Mouse (Mus musculus): ENCODE measurements around the gene Pdcd11. TPM values are rescaled to one million over a fixed set of nuclear protein-coding genes. Genes with fewer than 3 reads are reported as not detected.
A peak's percentile ranks its signal among the peaks of the same experiment; 100 is the strongest.
"Not testable (repeated sequence)": the region's sequence is repeated elsewhere in the genome, so short reads cannot be mapped to it uniquely, and the experiment has no call there.

Gene Pdcd11
- total and polyA plus RNA-seq, 2 experiments from 2014 or later: 4.0 to 7.7 TPM

DNA sequence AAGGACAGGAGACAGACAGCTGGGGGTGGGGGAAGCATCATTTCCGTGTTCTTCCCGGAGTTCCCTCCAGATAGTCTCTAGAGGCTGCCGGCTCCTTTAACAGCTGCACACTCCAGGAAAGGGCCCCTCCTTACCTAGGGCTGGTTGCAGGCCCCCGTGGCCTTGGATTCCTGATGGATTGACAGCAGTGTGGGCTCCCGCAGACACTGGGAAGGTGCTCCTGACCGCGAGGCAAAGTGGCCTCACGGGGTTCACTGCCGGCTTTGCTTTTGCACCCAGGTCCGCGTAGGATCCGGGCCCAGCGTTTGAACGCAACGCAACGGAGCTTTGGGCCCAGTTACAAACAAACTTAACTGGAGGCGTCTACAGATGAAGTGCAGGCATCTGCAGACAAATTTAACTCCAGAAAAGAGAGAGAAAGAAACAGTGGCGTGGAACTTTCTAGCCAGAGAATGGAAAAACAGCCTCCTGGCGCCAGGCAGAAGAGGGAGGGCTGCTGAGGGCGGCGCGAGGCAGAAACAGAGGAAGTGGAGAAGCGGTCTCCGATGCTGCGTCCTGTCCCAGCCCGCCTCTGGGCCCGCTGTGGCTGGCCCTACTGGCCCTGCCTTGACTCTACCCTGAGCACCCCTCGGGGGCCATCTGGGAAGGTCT lies 47.3 kb downstream of the Pdcd11 start, which contains the start of gene Calhm2:
Gene Calhm2, minus strand, starts transcription at position 524 of the 651 bp plus-strand sequence.
- peak within 1 kb of the TSS; percentile 67 for H3K4me2 ChIP-seq (ENCODE audit: low read depth, low read length)
- H3K4me1 ChIP-seq (ENCODE audit: control insufficient read depth, insufficient read depth): peaks cover 14% of the 10 kb centered on the region
- 0 out of 2 replicates have a peak, but pooled peaks cover 7% of the 10 kb centered on the region for H3K27me3 ChIP-seq (ENCODE audit: control insufficient read depth, insufficient read depth, low read length)
- peaks cover 12% of the 10 kb centered on the region for H3K36me3 ChIP-seq (replicated peaks; ENCODE audit: control insufficient read depth, insufficient read depth, low read length)
- H3K27ac ChIP-seq (ENCODE audit: low read depth): peak within 1 kb of the TSS; percentile 78
- TF ChIP-seq CTCF (IDR thresholded peaks at IDR 0.05; ENCODE audit: low read depth): no peak
- TF ChIP-seq EP300 (IDR thresholded peaks at IDR 0.05; ENCODE audit: low read depth): no peak
- peak within 1 kb of the TSS; percentile 44 for H3K4me3 ChIP-seq (ENCODE audit: low read depth, low read length)
- peak; percentile 78 for ATAC-seq (ENCODE audit: insufficient read depth, low read depth)
- 4% methylated on average over 28 of the region's 28 CpGs for WGBS
- peak within 1 kb of the TSS; percentile 55 for H3K9ac ChIP-seq (replicated peaks; ENCODE audit: low read depth, low read length)
- H3K9me3 ChIP-seq (replicated peaks; ENCODE audit: control insufficient read depth, low read length): no peaks in the 10 kb centered on the region
- peak; percentile 74 for DNase-seq (ENCODE audit: low spot score)

GRCm38 (mm10) chr19:47139611-47140010 lies 49.0 kb downstream of the Pdcd11 start:
- WGBS: 41% methylated on average over 7 of the region's 7 CpGs
- peaks cover 14% of the 10 kb centered on the region for H3K4me1 ChIP-seq (ENCODE audit: control insufficient read depth, insufficient read depth)
- not testable (repeated sequence) for H3K9me3 ChIP-seq (replicated peaks; ENCODE audit: control insufficient read depth, low read length); ATAC-seq (ENCODE audit: insufficient read depth, low read depth); H3K4me3 ChIP-seq (ENCODE audit: low read depth, low read length); DNase-seq (ENCODE audit: low spot score); H3K27me3 ChIP-seq (ENCODE audit: control insufficient read depth, insufficient read depth, low read length); H3K27ac ChIP-seq (ENCODE audit: low read depth); H3K4me2 ChIP-seq (ENCODE audit: low read depth, low read length); H3K36me3 ChIP-seq (replicated peaks; ENCODE audit: control insufficient read depth, insufficient read depth, low read length); H3K9ac ChIP-seq (replicated peaks; ENCODE audit: low read depth, low read length)

DNA sequence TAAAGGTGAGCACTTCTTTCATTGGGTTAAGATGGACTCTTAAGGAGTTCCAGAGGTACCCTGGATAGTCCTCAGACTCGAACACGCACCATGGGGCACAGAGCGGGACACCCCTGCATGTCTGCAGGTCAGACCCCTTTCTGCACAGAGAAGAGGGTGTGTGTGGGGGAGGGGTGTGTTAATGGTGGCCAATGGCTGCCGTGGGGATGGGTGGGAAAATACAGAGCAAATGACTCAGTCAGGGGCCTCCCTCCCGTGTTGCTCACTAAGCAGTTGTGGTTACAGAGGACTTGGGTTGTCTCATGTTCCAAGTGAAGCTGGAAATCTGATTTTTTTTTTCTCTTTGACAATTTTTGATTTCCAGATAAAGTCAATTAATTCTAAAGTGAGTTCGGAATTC lies 51.9 kb downstream of the Pdcd11 start:
- TF ChIP-seq EP300 (IDR thresholded peaks at IDR 0.05; ENCODE audit: low read depth) (no peak), CTCF (IDR thresholded peaks at IDR 0.05; ENCODE audit: low read depth) (no peak)
- Histone ChIP-seq H3K36me3 (replicated peaks; ENCODE audit: control insufficient read depth, insufficient read depth, low read length) (no peaks in the 10 kb centered on the region), H3K27ac (ENCODE audit: low read depth) (no peak overlapping the region), H3K9ac (replicated peaks; ENCODE audit: low read depth, low read length) (no peak overlapping the region), H3K4me1 (ENCODE audit: control insufficient read depth, insufficient read depth) (peaks cover 10% of the 10 kb centered on the region), H3K27me3 (ENCODE audit: control insufficient read depth, insufficient read depth, low read length) (0 out of 2 replicates have a peak, but pooled peaks cover 7% of the 10 kb centered on the region), H3K9me3 (replicated peaks; ENCODE audit: control insufficient read depth, low read length) (no peaks in the 10 kb centered on the region), H3K4me3 (ENCODE audit: low read depth, low read length) (no peak overlapping the region), H3K4me2 (ENCODE audit: low read depth, low read length) (no peak overlapping the region)
- 71% methylated on average over 6 of the region's 6 CpGs for WGBS
- DNase-seq (ENCODE audit: low spot score) (no peak), ATAC-seq (ENCODE audit: insufficient read depth, low read depth) (no peak)

GRCm38 (mm10) chr19:47144154-47144553 lies 53.6 kb downstream of the Pdcd11 start, which contains the start of gene Calhm1:
Gene Calhm1, minus strand, starts transcription at chr19:47144254.
- no peak within 1 kb of the TSS for H3K27ac ChIP-seq (ENCODE audit: low read depth)
- WGBS: 88% methylated on average over 6 of the region's 6 CpGs
- no peak within 1 kb of the TSS for H3K4me3 ChIP-seq (ENCODE audit: low read depth, low read length)
- H3K9ac ChIP-seq (replicated peaks; ENCODE audit: low read depth, low read length): no peak within 1 kb of the TSS
- H3K4me1 ChIP-seq (ENCODE audit: control insufficient read depth, insufficient read depth): no peaks in the 10 kb centered on the region
- 0 out of 2 replicates have a peak, but pooled peaks cover under 1% of the 10 kb centered on the region for H3K27me3 ChIP-seq (ENCODE audit: control insufficient read depth, insufficient read depth, low read length)
- ATAC-seq (ENCODE audit: insufficient read depth, low read depth): no peak
- no peak for TF ChIP-seq CTCF (IDR thresholded peaks at IDR 0.05; ENCODE audit: low read depth)
- H3K9me3 ChIP-seq (replicated peaks; ENCODE audit: control insufficient read depth, low read length): no peaks in the 10 kb centered on the region
- DNase-seq (ENCODE audit: low spot score): no peak
- H3K36me3 ChIP-seq (replicated peaks; ENCODE audit: control insufficient read depth, insufficient read depth, low read length): no peaks in the 10 kb centered on the region
- no peak within 1 kb of the TSS for H3K4me2 ChIP-seq (ENCODE audit: low read depth, low read length)

DNA sequence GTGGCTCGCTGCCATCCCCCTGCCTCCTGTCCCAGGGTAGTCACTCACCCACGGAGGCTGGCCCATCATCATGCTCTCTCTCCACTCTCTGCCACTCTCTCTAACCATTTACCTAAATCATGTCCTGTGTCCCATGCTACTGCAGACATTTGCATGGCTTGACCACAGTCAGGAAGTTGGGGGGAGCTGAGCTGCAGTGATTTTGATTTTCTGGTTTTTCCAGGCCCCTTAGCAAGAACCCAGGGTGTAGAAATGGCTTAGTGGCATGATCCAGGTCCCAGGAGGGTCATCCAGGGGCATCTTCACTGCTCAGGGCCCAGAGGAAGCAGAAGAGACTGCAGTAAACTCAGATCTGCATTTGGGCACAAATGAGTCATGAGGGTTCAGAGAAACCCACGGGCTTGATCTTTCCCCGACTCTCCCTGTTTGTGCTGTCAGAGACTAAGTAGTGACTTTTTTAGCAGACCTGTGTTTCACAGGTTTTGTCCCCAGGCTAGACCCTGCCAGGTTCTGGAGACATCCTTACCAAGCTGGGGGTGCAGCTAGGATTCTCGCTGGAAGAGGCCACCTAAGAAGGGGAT lies 57.8 kb downstream of the Pdcd11 start:
- Histone ChIP-seq H3K9ac (replicated peaks; ENCODE audit: low read depth, low read length) (no peak overlapping the region), H3K4me2 (ENCODE audit: low read depth, low read length) (no peak overlapping the region), H3K4me1 (ENCODE audit: control insufficient read depth, insufficient read depth) (peaks cover 13% of the 10 kb centered on the region; the same call in 1 of the 2 replicates), H3K36me3 (replicated peaks; ENCODE audit: control insufficient read depth, insufficient read depth, low read length) (no peaks in the 10 kb centered on the region), H3K27ac (ENCODE audit: low read depth) (no peak overlapping the region), H3K27me3 (ENCODE audit: control insufficient read depth, insufficient read depth, low read length) (0 out of 2 replicates have a peak, but pooled peaks cover 6% of the 10 kb centered on the region), H3K4me3 (ENCODE audit: low read depth, low read length) (no peak overlapping the region), H3K9me3 (replicated peaks; ENCODE audit: control insufficient read depth, low read length) (no peaks in the 10 kb centered on the region)
- TF ChIP-seq CTCF (IDR thresholded peaks at IDR 0.05; ENCODE audit: low read depth) (no peak), EP300 (IDR thresholded peaks at IDR 0.05; ENCODE audit: low read depth) (no peak)
- WGBS: 71% methylated on average over 5 of the region's 5 CpGs
- ATAC-seq (ENCODE audit: insufficient read depth, low read depth) (no peak), DNase-seq (ENCODE audit: low spot score) (no peak)

Measured in heart, postnatal 0 days (tissue).